Mouse (Mus musculus) urinary bladder, postnatal 4 days (tissue): ENCODE data around the gene Rtn2.

Source experiments
- DNase-seq, 2 experiments: peaks; one replicate each; pipeline ENCODE4 v3.0.0; 2021 to 2022; ENCODE audit warnings: low spot score in 2 of 2

The Rtn2 gene

DNA sequence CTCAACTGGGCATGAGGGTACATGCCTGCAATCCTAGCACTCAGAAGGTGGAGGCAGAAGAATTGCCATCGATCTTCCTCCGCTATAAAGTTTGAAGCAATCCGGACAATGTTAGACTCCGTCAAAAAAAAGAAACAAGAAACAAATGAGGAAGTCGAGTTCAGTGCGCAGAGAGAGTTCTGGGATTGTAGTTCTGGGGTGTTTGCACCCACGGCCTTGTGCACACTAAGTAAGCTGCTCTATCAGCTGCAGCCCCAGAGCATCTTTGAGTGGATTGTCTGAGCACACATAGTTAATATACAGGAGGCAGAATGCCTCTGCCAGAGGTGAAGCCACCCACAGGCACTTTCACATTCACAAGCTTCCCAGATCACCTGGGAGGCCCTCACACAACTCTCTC, 36.3 kb downstream of the Rtn2 start:
- DNase-seq = no peak

DNA sequence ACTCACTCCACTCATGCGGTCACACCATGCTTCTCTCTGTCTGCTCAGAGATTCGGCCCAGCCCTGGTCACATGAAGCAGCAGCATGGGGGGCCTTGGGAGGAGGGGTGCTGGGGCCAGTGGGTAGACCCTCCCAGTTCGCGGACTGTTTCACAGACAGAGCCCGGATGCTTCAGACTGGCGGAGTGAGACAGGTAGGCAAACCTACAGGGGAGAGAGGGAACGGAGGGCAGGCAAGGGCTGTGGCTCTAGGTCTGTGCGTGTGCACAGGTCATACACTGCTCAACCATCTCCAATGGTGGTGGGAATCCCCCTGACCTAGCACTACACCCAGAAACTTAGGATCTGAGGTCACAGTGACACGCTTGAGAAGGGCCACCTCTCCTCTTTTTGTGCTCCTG, 37.0 kb downstream of the Rtn2 start:
- DNase-seq = no peak

DNA sequence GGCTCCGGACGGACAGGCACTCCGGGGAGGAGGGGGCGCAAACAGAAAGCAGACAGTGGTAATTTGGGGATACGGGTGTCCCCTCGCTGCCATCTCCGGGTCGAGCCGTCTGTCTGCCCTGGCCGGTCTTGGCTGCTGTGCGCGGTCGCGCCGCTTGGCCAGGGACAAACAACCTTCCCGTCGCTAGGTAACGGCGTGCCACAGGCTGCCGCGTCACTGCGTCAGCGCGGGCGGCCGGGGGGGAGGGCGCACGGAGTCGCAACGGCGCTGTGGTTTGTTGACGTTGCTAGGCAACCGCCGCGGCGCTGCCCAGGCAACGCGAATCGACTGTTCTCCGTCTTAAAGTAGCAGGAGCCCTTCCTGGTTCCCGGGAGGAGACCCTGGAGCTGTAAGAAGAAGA, 37.5 kb downstream of the Rtn2 start:
- DNase-seq = peak; percentile 92 to 98

DNA sequence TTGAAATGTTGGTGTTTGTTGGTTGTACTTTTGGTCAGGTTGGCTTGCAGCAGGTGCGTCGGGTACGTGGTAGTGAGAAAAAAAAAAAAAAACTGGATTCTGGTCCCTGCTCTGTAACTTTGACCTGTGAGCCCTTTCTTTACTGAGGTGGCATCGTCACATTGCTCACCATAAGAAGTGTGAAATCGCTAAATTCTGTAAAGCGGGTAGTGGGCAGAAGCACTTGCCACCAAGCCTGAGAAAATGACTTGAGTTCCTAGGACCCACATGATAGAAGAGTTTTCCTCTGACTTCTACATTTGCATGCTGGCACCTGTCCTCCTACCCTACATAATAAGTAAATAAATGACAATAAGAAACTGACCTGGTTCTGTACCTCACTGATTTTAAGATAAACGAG, 38.2 kb downstream of the Rtn2 start:
- DNase-seq = no peak

DNA sequence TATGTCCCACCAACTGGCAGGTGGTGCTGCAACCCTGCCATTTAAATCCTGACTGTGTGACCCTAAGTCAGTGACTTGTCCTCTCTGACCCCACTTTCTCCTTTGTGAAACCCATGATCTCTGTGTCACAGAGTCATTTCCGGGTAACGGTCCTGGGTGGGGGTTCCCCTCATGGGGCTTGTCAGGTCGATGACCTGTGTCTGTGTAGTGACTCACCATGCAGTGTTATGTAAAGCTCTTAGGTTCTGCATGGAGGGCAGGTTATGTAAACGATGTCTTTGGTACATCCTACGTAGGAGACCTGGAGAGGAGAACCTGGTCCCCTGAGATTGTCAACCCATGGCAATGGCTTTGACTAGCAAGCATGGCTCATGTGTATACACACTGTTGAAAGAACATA, 39.0 kb downstream of the Rtn2 start:
- DNase-seq = no peak

DNA sequence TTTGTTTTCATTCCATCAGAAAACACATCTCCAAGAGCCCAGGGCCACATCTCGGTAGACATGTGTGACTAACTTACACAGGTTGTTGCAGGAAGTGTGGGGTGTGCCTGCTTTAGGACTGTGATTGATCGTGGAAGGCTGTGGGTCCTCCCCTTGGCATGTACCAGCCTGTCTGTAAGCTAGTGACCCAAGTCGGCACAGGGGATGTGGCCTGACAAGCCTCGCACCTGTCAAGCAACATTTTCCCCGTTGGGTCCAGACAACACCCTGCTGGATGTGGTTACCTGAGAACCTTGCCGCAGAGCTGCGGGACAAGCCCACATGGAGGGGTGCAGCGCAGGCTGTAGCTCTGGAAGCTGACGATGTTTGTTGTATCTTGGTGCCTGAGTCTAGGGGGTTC, 40.1 kb downstream of the Rtn2 start:
- DNase-seq = peak in 1 of 2 experiments; percentile 49

DNA sequence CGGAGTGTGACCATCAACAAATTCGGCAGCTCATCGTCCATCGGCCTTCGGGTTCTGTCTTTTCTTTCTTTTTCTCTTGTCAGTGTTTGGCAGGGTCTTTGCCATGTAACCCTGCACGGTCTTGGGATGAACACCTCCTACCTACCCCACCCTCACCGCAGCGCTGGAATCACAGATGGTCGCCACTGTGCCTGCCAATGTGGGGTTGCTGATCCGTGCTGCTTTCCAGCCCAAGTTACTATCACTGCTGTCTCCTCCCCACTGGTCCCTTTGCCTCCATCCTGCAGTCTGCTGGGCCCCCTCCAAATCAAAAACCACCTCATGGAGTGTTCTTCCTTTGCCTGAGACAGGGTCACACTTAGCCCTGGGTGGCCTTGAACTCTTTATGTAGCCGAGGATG, 41.8 kb downstream of the Rtn2 start:
- no peak for DNase-seq

DNA sequence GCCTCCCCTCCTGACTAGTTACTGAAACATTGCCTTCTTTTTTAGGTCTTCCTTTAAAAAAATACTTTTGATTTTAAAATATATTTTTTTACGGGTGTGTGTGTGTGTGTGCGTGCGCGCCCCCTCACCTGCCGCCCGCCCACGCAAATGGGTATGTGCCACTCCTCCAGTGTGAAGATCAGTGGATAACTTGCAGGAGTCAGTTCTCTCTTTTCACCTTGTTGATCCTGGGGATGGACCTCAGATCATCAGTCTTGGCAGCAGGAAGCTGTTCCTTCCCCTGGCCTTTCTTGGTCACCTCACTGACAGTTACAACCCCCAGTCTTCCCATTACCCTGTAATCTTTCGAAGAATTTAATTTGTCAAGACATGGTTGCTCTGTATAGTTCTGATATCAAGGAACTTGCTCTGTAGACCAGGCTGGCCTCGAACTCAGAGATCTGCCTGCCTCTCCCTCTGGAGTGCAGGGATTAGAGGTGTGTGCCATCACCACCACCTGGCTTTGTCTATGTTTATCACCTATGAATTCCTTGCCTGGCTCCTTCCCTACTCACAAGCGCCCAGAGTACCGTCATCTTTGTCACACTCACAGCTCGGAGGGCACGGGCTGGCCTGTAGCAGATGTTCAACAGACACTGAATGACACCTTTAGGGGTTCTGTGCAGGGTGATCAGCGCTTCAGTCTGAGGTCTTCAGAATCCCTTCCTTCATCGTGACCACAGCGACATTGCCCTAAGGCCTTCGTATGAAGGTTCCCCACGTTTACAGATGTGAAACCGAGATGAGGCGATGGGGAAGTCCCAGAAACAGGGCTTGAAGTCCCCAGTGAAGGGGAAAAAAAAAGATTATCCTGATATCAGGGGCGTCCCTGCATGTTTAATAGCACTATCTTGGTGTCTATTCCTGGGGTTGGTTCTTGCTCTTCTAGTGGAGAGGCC, 43.1 kb downstream of the Rtn2 start:
- DNase-seq = no peak

DNA sequence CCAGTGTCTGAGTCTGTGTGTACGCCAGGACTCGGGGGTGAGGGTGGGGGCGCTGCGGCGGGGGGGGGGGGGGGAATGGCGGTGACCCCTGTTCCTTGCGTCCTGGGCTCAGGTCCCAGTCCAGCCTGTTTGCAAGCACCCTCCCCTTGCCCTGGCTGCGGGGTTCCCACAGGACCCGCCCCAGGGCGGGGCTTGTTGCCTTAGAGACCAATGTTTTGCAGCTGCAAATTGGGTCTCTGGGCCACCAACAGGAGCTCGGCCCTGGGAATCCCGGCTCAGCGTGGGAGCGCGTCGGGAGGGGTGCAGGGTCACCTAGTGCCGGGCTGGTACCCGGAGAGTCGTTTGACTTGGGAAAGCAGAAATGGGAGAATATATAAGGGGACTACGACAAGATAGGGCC, 43.9 kb downstream of the Rtn2 start:
- DNase-seq = peak; percentile 79 to 87

DNA sequence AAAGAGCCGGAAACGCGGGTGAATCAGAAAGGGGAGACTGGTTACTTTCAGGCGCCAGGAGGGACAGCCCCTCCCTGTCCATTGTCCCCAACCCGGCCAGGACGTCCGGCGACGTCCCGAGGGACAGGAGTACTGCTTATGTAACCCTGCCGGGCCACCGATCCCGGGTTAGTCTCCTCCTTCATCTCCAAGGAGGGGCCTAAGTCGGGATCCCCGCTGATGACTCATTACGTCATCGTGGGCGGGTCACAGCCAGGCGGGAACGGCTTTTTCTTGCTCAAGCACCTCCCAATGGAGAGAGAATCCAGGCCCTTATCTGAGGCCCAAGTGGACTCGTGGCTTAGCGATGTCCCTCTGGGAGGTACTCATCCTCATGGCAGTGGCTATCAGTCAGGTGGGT, 44.7 kb downstream of the Rtn2 start:
- peak; percentile 77 to 88 for DNase-seq

DNA sequence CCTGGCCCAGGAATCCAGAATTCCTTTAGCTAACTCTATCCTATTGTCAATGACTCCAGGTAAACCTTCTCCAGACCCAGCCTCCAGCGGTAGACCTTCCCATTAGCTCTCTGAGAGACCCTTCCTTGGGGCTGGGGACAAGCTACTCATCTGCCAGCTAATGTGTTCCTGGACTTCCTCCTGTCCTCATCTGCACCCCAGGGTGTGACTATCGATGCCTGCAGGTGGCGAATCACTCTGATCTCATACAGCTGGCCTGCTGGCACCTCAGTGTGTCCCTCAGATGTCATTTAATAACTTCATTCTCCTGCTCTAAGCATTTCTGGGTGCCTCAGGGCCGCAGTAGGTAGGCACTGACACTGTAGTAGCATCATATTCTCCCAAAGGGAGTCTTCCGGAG, 45.4 kb downstream of the Rtn2 start:
- no peak for DNase-seq

DNA sequence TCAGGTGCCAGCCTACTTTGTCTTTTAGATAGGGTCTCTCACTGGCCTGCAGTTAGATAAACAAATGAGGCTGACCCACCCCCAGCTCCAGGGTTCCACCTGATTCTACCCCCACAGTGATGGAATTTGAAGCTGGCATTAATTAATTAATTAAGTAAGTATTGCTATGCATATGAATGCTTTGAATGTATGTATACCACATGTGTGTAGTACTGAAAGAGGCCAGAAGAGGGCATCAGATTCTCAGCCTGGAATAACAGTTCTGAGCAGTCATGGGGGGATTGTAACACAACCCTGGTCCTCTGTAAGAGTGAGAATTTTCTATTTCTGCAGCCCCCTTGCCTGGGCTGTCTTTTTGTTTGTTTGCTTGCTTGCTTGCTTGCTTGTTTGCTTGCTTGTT, 46.0 kb downstream of the Rtn2 start:
- DNase-seq = no peak

DNA sequence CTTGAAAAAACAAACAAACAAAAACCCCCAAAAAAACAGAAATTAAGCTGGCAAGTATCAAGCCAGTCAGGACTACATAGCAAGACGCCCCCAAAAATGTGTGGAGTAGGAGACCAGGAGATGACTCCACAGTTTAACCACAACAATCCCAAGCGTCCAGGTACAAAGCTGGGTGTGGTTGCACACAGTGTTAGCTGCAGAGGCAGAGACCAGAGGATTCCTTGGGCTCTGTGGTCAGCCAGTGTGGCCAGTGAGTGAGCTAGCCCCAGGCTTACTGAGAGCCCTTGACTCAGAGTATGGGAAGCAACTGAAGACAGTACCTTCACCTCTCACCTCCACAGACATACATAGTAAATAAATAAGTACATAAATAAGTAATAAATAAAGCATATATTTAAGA, 49.5 kb downstream of the Rtn2 start:
- DNase-seq = no peak

DNA sequence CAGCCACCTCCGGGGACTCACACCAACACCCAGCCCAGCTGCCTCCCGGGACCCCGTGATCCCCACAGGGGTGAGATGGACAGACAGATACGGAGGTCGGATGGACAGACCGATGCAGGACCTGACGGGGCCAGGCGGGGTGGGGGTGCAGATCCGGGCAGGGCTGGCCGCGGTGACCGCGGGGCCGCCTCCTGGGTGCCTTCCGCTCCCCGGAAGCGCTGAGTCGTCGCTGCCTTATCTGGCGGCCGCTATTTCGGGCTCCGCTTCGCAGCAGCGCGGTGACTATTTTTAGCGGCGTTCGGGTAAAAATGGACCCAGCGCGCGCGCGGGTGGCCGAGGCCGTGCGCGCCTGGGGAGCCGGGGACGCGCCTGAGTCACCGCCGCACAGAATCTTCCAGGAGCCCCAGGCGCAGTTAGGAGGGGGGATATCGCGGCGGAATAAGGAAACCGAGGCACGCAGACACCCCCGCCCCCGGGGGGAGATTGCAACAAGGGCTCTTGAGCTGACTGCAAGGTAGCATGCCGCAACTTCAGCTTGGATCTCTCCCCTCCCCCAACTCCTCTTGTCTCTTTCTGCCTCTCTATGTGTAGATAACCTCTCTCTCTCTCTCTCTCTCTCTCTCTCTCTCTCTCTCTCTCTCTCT, 50.4 kb downstream of the Rtn2 start:
- peak in 1 of 2 experiments; percentile 63 for DNase-seq

DNA sequence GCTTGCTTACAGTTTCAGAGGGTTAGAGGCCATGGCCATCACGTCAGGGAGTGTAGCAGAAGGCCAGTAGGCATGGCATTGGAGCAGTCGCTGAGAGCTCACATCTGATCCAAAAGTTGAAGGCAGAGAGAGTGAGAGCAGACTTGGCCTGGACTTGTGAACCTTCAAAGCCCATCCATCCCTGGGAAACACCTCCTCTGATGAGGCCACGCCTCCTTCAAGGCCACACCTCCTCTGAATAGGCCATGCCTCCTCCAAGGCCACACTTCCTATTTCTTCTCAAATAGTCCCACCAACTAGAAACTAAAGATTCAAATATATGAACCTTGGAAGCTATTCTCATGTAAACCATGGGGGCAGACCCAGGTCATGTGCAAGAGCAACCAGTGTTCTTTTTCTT, 53.2 kb downstream of the Rtn2 start:
- no peak for DNase-seq

DNA sequence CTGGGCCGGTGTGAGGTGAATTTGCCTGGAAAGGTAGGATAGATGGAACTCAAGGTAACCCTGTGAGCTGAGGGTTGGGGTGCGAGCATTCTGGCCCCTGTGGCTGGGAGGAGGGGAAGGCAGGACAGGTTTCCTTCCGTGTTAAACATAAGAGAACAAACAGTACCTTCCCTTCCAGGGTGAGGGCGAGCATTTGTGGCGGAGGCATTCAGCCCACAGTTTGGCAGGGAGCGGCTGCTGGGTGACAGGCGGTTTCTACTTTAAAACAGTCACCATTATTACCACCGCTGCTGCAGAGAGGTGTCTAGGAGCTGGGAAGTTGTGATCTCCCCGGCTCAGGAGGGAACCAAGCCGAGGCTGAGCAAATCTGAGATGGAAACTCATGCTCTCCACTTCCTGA, 54.7 kb downstream of the Rtn2 start:
- DNase-seq = no peak

DNA sequence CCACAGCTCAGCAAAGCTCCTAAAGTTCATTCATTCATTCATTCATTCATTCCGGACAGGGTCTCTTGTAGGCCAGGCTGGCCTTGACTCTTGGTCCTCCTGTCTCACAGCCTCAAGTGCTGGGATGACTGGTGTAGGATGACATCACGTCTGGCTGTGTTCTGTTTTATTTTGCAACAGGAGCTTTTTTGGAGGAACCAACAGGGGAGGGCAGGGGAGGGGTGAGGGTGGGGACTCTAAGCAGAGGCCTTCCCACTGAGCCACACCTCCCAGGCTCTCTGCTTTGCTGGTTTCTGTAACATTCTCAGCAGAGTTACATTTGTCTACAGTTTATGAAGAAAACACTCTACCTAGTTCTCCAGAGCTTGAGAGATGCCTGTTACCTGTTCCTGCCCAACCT, 55.6 kb downstream of the Rtn2 start:
- no peak for DNase-seq

DNA sequence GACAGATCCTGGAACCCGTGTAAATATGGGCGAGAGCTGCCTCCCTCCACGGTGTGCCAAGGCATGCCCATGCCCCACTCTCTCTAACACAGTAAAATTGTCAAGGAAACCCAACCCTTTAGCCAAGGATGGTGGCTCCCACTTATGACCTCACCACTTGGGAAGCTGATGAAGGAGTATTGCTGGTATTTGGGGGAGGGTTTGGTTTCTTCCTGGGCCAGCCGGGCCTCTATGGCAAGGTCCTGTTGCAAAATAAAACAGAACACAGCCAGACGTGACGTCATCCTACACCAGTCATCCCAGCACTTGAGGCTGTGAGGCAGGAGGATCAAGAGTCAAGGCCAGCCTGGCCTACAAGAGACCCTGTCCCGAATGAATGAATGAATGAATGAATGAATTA, 56.2 kb downstream of the Rtn2 start:
- DNase-seq = no peak

DNA sequence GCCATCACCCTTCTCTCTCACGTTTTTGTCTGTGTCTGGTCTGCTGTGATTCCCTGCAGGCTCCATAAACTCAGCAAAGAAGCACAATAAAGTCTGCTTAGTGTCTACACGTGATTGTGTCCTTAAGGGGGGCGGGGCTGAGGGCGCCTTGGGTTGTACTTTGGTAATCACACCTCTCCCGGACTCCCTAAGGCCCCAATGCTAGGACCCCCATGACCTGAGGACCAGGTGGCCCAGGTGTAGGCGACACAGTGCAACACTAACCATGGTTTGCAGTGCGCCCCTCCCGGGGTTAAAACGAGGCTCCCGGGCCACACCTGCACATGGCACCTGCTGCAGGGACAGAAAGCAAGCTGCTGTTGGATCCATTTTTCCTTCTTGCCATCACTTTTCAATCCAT, 58.8 kb downstream of the Rtn2 start:
- no peak for DNase-seq

DNA sequence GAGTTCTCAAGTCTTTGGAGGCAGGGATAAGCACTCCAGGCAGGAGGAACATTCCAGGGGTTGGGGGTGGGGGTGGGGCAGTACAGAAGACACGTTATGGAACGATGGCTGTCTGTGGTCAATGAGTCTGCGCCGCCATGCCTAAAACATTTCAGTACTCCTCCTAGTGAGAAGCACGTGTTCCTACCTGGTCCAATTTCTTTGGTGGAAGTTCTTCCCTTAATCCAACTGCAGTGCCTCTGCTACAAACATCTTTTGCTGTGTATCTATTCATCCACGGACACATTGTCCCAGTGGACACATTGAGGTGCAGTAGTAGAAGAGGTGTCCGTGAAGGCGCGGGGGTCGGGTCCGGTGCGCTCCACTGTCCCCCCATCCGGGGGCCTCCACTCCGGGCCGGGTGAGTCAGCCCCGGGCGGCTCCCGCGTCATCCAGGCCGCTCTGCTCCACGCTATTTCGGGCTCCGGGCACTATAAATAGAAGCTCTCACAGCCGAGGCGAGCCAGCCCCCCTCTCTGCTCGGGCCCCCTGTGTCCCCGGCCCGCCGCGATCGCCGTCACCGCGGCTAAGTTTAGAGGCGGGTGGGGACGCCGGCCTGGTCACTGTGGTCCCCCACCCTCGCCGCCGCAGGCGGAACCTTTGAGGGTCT, 59.5 kb downstream of the Rtn2 start:
- no peak for DNase-seq

DNA sequence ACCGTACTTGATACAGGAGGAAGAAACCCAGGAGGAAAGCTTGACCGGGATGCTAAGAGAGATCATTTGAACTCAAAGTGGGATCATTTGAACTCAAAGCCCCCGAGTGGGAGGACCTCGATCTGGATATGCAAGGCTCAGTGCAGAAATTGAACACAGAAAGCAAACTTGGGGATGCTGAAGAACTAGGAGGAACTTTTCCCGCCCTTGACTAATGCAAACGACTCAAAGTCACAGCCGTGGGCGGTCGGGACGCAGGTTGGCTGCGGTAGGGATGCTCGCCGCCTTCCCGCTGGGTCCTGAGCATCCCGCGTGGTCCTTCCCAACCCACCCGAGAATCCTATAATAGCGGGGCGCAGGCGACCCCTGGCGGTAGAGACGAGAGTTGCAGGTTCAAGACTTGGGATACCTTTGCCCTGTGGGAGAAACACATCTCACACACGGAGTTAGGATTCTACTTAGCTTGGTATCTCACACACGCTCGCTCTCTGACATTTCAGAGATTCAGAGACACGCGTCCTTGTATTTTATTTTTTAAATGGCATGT, 60.1 kb downstream of the Rtn2 start:
- DNase-seq = peak; percentile 77 to 88

DNA sequence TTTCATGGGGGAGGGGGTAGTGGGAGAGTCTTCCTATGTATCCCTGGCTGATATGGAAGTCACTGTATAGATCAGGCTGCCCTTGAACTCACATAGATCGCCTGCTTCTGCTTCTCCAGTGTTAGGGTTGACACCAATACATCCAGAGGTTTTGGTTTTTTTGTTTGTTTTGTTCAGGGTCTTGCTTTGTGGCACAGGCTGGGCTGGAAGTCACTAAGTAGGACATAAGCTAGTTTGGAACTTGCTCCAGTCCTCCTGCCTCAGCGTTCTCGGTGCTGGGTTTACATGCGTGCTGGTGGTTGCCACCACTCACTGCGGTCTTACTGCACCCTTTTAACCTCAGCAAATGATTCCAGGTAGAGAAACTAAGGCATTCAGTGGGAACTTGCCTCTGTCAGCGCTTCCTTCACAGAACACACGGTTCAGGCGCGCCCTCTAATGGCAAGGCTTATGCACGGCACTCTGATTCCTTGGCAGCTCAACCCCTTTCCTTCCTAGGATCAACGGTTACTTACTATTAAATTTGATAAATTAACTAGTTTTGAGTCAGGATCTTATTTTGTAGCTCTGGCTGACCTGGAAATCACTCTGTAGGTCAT, 60.9 kb downstream of the Rtn2 start:
- DNase-seq = peak in 1 of 2 experiments; percentile 70
